Mouse (Mus musculus): ENCODE measurements at regions not wholly inside any gene's neighbourhood (a gene's known extent, or its start where the extent isn't known, plus 50 kb on each side); places are given as distances from the start of the nearest gene placed in this dataset.

DNA sequence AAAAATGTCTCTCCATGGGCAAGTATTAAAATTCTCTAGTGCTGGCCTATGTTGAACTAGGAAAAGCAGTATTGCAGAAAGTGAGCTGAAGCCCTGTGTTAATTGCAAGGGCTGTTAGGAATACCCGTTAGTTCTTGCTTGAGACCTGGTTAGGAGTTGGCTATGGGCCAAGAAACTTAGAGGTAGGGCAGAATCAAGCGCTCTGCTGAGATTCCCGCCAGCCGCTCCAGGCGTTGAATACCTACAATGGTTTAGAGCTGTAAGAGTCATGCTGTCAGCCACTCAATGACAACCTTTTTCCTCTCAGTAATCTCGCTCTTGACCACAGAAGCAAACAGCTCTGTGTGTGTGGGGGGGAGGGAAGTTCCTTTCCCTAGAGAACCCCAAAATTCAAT, 156.8 kb upstream of the Tom1l1 start:
- TF ChIP-seq POLR2A (IDR thresholded peaks at IDR 0.05; ENCODE audit: extremely low read depth, insufficient read depth, low read length) (no peak), CTCF (IDR thresholded peaks at IDR 0.05; ENCODE audit: low read depth, low read length) (no peak)
- no peak overlapping the region for H3K9ac ChIP-seq (ENCODE audit: low read depth, low read length)
- WGBS: 81% methylated on average over 6 of the region's 6 CpGs
- no peaks in the 10 kb centered on the region for H3K79me2 ChIP-seq (ENCODE audit: control insufficient read depth, insufficient read depth, low read length)
- H3K4me3 ChIP-seq (ENCODE audit: insufficient read depth, low read depth, low read length): no peak overlapping the region
- H3K4me1 ChIP-seq (ENCODE audit: control insufficient read depth, insufficient read depth, low read length): no peaks in the 10 kb centered on the region
- H3K27ac ChIP-seq (replicated peaks; ENCODE audit: insufficient read depth, low read depth, low read length): no peak overlapping the region
- no peaks in the 10 kb centered on the region for H3K27me3 ChIP-seq (ENCODE audit: control insufficient read depth, insufficient read depth, low read length)
- no peaks in the 10 kb centered on the region for H3K36me3 ChIP-seq (ENCODE audit: control insufficient read depth, insufficient read depth, low read length)
- no peak for DNase-seq (ENCODE audit: extremely low read depth, low read depth, low spot score)

GRCm38 (mm10) chr11:90844266-90844924, 156.2 kb upstream of the Tom1l1 start:
- Histone ChIP-seq H3K27ac (replicated peaks; ENCODE audit: insufficient read depth, low read depth, low read length) (no peak overlapping the region), H3K27me3 (ENCODE audit: control insufficient read depth, insufficient read depth, low read length) (no peaks in the 10 kb centered on the region), H3K4me3 (ENCODE audit: insufficient read depth, low read depth, low read length) (no peak overlapping the region), H3K79me2 (ENCODE audit: control insufficient read depth, insufficient read depth, low read length) (no peaks in the 10 kb centered on the region), H3K36me3 (ENCODE audit: control insufficient read depth, insufficient read depth, low read length) (no peaks in the 10 kb centered on the region), H3K9ac (ENCODE audit: low read depth, low read length) (no peak overlapping the region), H3K4me1 (ENCODE audit: control insufficient read depth, insufficient read depth, low read length) (no peaks in the 10 kb centered on the region)
- no peak for TF ChIP-seq POLR2A (IDR thresholded peaks at IDR 0.05; ENCODE audit: extremely low read depth, insufficient read depth, low read length)
- TF ChIP-seq CTCF (IDR thresholded peaks at IDR 0.05; ENCODE audit: low read depth, low read length): no peak
- WGBS: 76% methylated on average over 15 of the region's 15 CpGs
- no peak for DNase-seq (ENCODE audit: extremely low read depth, low read depth, low spot score)

DNA sequence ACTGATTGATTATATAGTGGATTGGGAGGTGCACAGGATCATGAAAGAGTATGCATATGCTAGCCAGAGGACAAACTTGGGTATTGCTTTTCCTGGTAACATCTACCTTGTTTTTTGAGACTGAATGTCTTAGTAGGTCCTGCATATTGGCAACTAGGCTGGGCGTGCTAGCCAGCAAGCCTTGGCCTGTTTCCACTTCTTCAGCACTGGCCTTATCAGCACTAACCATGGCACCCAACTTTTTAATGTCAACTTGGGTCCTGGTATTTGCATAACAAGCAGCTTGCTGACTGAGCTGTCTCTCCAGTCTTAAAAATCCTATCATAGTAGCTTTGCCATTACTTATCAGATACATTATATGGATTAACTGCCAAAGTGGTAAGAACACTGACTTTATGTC, 150.0 kb upstream of the Tom1l1 start:
- no peaks in the 10 kb centered on the region for H3K79me2 ChIP-seq (ENCODE audit: control insufficient read depth, insufficient read depth, low read length)
- no peak overlapping the region for H3K4me3 ChIP-seq (ENCODE audit: insufficient read depth, low read depth, low read length)
- H3K36me3 ChIP-seq (ENCODE audit: control insufficient read depth, insufficient read depth, low read length): no peaks in the 10 kb centered on the region
- no peak overlapping the region for H3K27ac ChIP-seq (replicated peaks; ENCODE audit: insufficient read depth, low read depth, low read length)
- no peaks in the 10 kb centered on the region for H3K4me1 ChIP-seq (ENCODE audit: control insufficient read depth, insufficient read depth, low read length)
- 42% methylated on average over 1 of the region's 1 CpGs for WGBS
- DNase-seq (ENCODE audit: extremely low read depth, low read depth, low spot score): peak; percentile 1
- no peak overlapping the region for H3K9ac ChIP-seq (ENCODE audit: low read depth, low read length)
- H3K27me3 ChIP-seq (ENCODE audit: control insufficient read depth, insufficient read depth, low read length): no peaks in the 10 kb centered on the region
- TF ChIP-seq POLR2A (IDR thresholded peaks at IDR 0.05; ENCODE audit: extremely low read depth, insufficient read depth, low read length): no peak
- TF ChIP-seq CTCF (IDR thresholded peaks at IDR 0.05; ENCODE audit: low read depth, low read length): no peak

- 67% methylated on average over 5 of the region's 5 CpGs for WGBS
- Histone ChIP-seq H3K4me1 (ENCODE audit: control insufficient read depth, insufficient read depth, low read length) (no peaks in the 10 kb centered on the region), H3K79me2 (ENCODE audit: control insufficient read depth, insufficient read depth, low read length) (no peaks in the 10 kb centered on the region), H3K4me3 (ENCODE audit: insufficient read depth, low read depth, low read length) (no peak overlapping the region), H3K27me3 (ENCODE audit: control insufficient read depth, insufficient read depth, low read length) (no peaks in the 10 kb centered on the region), H3K36me3 (ENCODE audit: control insufficient read depth, insufficient read depth, low read length) (no peaks in the 10 kb centered on the region), H3K9ac (ENCODE audit: low read depth, low read length) (no peak overlapping the region), H3K27ac (replicated peaks; ENCODE audit: insufficient read depth, low read depth, low read length) (no peak overlapping the region)
- TF ChIP-seq CTCF (IDR thresholded peaks at IDR 0.05; ENCODE audit: low read depth, low read length) (no peak), POLR2A (IDR thresholded peaks at IDR 0.05; ENCODE audit: extremely low read depth, insufficient read depth, low read length) (no peak)
- DNase-seq (ENCODE audit: extremely low read depth, low read depth, low spot score): no peak
These were observed 136.6 kb upstream of the Tom1l1 start for GRCm38 (mm10) chr11:90824761-90825160.

DNA sequence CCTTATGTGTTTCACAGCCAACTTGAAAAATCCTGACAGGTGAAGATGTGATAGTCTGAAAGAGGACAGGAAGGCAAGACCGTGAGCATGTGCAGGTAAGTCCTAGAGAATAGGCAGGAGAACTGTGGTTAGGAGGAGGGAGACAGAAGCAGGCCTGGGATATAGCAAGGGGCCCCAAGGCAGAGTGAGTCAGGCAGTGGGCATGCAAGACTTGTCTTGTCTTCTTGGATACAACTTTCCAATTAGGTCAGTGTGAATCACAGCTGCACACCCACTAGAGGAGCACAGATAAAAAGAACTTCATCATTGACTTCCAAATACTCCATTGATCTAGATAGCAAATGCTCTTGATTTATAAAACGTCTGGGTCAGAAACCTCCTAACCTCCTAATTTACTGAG, 128.6 kb upstream of the Tom1l1 start:
- Histone ChIP-seq H3K4me1 (ENCODE audit: control insufficient read depth, insufficient read depth, low read length) (no peaks in the 10 kb centered on the region), H3K36me3 (ENCODE audit: control insufficient read depth, insufficient read depth, low read length) (no peaks in the 10 kb centered on the region), H3K27me3 (ENCODE audit: control insufficient read depth, insufficient read depth, low read length) (no peaks in the 10 kb centered on the region), H3K27ac (replicated peaks; ENCODE audit: insufficient read depth, low read depth, low read length) (no peak overlapping the region), H3K9ac (ENCODE audit: low read depth, low read length) (no peak overlapping the region), H3K4me3 (ENCODE audit: insufficient read depth, low read depth, low read length) (no peak overlapping the region), H3K79me2 (ENCODE audit: control insufficient read depth, insufficient read depth, low read length) (no peaks in the 10 kb centered on the region)
- WGBS: 69% methylated on average over 2 of the region's 2 CpGs
- TF ChIP-seq CTCF (IDR thresholded peaks at IDR 0.05; ENCODE audit: low read depth, low read length) (no peak), POLR2A (IDR thresholded peaks at IDR 0.05; ENCODE audit: extremely low read depth, insufficient read depth, low read length) (no peak)
- DNase-seq (ENCODE audit: extremely low read depth, low read depth, low spot score): no peak

- Histone ChIP-seq H3K79me2 (ENCODE audit: control insufficient read depth, insufficient read depth, low read length) (no peaks in the 10 kb centered on the region), H3K4me1 (ENCODE audit: control insufficient read depth, insufficient read depth, low read length) (no peaks in the 10 kb centered on the region), H3K27ac (replicated peaks; ENCODE audit: insufficient read depth, low read depth, low read length) (no peak overlapping the region), H3K4me3 (ENCODE audit: insufficient read depth, low read depth, low read length) (no peak overlapping the region), H3K27me3 (ENCODE audit: control insufficient read depth, insufficient read depth, low read length) (no peaks in the 10 kb centered on the region), H3K36me3 (ENCODE audit: control insufficient read depth, insufficient read depth, low read length) (no peaks in the 10 kb centered on the region), H3K9ac (ENCODE audit: low read depth, low read length) (no peak overlapping the region)
- no peak for TF ChIP-seq POLR2A (IDR thresholded peaks at IDR 0.05; ENCODE audit: extremely low read depth, insufficient read depth, low read length)
- TF ChIP-seq CTCF (IDR thresholded peaks at IDR 0.05; ENCODE audit: low read depth, low read length): no peak
- DNase-seq (ENCODE audit: extremely low read depth, low read depth, low spot score): no peak
- 74% methylated on average over 5 of the region's 5 CpGs for WGBS
These were observed 126.3 kb upstream of the Tom1l1 start for GRCm38 (mm10) chr11:90814471-90814870.

All from liver, adult 2 months (tissue).